Mouse (Mus musculus) frontal cortex, postnatal 10 days (tissue): Measurements from ENCODE around the gene Dtymk.
"Not testable (repeated sequence)": the region's sequence is repeated elsewhere in the genome, so short reads cannot be mapped to it uniquely, and the experiment has no call there.

ENCODE experiments used
- DNase-seq, 2 experiments: peaks; one replicate each; pipeline ENCODE4 v3.0.0; 2022; ENCODE audit warnings: low spot score in 2 of 2, mixed read lengths in 1 of 2

Dtymk gene

DNA sequence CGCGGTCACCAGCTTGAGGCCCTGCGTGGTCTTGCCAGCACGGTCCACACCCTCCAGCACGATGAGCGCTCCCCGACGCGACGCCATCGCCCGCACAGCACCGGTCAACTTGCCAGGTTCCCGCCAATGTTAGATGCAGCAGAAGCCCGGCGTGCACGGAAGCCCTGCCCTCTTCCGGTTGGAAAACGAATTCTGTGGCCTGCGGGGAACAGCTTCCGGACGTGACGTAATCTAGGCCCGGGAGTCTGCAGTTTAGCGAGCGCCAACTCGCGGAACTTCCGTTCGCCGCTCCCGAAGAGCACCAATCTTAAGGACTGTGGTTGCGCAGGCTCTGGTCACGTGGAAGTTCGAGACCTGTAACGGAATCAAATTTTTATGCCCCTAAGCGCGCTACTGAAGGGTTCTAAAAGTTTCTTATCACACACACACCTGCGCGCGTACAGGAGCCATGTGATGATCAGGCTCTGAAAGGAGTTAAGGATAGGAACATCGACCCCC lies at the start of gene Dtymk:
TSS of gene Dtymk (minus strand) at position 194 of the 498 bp plus-strand sequence.
- peak; percentile 88 to 92 for DNase-seq

- not testable (repeated sequence) for DNase-seq
Observed at GRCm38 (mm10) chr1:93845766-93846366, 44.1 kb upstream of the Dtymk start.

- DNase-seq = not testable (repeated sequence)
Observed at GRCm38 (mm10) chr1:93838569-93838968, 36.8 kb upstream of the Dtymk start.

DNA sequence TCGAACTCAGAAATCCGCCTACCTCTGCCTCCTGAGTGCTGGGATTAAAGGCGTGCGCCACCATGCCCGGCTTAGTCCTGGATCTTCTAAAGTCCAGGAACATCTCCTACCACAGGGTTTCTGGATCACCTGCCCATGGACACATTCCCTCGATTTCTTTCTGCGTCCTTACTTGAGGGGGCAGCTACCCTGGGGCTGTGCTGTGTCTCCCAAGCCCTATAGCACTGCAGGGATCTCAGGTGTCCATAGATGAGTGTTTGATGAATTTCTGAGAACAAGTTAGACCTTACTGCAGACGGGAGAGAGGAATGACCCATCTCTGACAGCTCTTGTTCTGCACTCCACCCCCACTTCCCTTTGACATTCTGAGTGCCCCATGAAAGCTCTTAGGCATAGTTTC lies 35.6 kb upstream of the Dtymk start:
- no peak for DNase-seq

- no peak for DNase-seq
Observed at GRCm38 (mm10) chr1:93836532-93836913, 34.8 kb upstream of the Dtymk start.

DNA sequence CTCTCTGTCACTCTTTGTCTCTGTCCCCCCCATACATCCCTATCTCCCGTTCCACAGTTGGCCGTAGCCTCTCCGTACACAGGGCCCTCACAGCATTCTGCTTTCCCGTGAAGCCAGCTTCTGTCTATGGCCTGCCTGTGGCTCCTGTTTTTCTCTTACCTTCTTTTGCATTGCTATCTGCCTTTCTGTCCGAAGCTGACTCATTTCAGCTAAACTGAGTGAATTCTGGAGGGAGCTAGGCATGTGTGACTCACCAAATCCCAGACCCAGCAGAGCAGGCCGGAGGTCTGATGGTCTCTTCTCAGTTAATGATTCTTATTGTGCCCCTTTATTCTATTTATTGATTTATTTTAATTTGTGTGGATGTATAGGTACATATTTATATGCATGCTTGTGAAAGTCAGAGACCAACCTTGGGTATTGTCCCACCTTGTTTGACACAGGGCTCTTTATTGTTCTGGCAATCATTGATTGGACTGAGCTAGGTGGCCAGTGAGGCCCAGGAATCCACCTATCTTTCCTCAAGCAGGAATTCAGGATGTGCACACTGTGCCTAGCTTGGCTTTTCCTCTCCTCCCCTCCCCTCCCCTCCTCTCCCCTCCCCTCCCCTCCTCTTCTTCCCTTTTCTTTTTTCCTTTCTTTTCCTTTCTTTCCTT lies 34.3 kb upstream of the Dtymk start:
- no peak for DNase-seq

- no peak for DNase-seq
Observed at GRCm38 (mm10) chr1:93835211-93835610, 33.5 kb upstream of the Dtymk start.

DNA sequence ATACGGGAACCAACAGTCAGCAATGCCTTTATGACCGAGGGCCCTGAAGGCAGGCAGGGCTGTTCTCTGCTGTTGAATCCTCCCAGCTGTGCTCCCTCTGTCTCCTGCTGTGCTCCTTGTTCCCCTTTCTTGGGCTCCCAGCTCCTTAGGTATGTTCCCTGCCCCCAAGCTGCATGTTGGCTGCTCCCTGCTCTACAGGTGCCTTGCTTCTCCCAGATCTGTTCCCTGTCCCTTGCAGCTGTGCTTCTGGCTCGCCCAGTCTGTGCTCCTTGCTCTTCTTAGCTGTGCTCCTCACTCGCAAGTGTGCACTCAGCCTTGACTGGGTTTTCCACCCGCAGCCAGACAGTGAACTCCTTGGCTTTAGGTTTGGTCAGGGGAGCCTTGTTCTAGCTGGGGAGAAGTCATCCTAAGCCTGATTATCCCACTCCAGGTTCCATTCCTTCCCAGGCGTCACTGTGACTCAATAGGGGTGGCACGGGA lies 33.0 kb upstream of the Dtymk start:
- DNase-seq = no peak

- DNase-seq = not testable (repeated sequence)
Observed at GRCm38 (mm10) chr1:93832754-93833360, 31.1 kb upstream of the Dtymk start.

- DNase-seq = no peak
Observed at GRCm38 (mm10) chr1:93826540-93826835, 24.8 kb upstream of the Dtymk start.

- no peak for DNase-seq
Observed at GRCm38 (mm10) chr1:93825771-93826539, 24.2 kb upstream of the Dtymk start.

DNA sequence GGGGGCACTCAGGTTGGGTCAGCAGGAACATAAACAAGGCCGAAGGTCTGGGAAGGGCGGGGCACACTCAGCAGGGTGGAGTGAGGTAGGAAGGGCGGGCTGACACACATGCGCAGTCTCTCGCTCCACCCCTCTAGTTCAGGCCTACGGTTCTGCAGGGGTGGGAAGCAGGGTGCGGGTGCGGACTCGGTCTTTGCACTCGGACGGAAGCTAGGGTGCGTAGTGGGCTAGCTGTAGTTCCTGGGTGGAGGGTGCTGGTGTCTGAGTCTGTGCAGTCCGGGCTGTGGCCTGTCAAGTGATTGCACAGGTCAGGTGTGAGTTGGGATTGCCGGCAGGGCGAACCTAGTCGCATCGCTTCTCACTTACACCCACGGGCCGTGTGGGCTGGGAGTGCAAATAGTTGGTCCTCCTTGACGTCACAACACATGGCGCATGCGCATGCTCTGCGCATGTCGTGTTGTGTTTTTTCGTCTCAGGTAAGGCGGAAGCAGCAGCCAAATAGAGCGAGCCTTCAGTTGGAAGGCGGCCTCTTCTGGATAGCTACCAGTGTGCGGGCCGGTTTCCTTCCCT lies 23.5 kb upstream of the Dtymk start:
- DNase-seq = peak; percentile 91 to 94

DNA sequence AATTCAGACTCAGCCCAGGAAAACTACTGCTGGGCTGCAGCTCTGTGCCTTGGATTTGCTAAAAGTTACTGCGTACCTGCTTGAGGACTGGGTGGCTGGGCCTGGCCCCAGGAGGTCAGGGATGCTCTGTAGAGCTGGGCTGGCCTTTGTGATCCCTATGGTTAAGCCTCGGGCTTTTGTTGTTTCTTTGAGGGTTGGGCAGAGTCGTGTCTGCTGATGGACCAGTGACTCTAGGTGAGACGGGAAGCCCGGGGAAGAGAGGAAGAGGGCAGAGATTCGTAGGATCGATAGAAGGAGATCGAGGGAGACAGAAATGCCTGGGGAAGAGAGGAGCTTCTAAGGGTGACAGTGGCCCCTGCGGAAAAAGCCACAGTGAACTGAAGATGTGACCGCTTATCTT lies 22.9 kb upstream of the Dtymk start, which contains the start of gene D2hgdh:
TSS of gene D2hgdh (plus strand) at position 301 of the 400 bp plus-strand sequence.
- no peak for DNase-seq

DNA sequence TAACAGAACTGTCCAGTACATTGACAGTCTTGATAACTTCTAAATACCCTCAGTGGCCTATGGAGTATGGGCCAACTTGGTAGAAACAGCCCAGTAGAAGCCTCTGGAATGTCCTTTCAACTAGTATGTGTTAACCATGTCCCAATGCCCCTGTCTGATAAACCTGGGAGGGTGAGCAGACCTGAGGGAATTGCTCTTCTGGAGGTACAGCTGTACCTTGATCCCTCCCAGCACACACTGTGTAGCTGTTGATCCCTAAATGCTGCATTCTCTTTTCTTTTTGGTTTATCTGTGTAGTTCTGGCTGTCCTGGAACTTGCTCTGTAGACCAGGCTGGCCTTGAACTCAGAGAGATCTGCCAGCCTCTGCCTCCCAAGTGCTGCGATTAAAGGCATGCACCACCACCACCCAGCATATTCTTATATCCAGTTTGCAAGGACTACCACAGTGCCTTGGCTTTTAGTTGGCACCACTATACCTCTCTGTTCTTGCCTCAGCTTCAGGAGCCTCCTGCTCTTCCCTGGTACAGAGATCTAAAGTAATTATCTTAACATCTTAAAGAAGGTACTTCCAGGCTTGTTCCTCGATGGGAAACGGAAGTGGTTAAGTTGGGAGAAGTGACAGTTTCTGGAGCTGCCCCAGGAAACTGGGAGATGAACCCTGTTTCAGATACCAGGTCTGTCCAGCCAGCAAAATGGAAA lies 22.2 kb upstream of the Dtymk start:
- DNase-seq = no peak

DNA sequence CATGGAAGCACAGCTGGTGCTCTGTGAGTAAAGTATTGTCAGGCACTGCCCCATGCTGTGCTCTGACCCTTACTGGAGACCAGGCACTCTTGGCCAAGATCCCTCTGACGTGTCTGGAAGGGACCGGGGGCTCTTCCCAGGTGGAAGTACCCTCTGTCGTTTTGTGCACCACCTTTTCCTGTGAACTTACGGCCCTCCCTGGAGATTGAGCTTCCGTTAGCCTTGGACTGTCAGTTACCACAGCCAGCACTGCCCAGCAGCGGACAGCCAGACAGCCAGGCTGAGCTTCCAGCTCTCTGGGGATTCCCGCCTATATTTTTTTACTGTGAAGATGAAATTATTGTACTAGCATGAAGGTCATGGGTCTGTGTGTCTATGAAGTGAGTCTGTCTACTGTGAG lies 17.0 kb upstream of the Dtymk start:
- no peak for DNase-seq

- DNase-seq = no peak
Observed at GRCm38 (mm10) chr1:93817823-93818532, 16.2 kb upstream of the Dtymk start.

- no peak for DNase-seq
Observed at GRCm38 (mm10) chr1:93811495-93812039, 9.8 kb upstream of the Dtymk start.

- DNase-seq = no peak
Observed at GRCm38 (mm10) chr1:93810011-93810410, 8.3 kb upstream of the Dtymk start.

GRCm38 (mm10) chr1:93808871-93809270 lies 7.1 kb upstream of the Dtymk start:
- no peak for DNase-seq

DNA sequence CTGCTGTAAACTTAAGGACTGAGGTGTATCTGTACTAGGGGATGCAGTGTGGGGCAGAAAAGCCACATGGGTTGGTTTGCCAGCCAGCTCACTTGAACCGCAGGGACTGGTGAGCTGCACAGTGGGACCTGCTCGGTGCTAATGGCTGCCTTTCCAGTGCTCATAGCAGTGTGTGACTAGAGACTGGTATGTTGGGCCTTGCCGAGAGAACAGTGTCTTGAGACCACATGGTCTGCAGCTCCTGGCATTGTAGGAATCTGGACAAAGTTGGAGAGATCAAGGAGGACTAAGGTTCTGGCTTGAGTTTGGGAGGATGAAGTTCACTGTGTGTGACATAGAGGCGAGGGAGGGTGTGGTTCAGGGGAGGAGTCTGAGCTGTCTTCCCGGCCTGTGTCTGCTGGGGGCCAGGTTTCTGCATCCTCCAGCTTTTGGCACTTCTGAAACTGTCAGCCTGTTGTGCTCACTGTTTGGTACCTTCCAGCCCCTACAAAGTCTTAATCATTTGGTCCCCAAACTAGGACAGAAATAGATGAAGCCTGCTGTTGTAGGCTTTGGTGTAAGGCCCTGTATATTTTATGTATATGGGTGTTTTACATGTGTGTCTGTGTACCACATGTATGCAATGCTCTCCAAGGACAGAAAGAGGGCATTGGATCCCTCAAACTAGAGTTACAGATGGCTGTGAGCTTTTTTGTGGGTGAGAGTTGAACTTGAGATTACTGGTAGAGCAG lies 3.7 kb upstream of the Dtymk start:
- no peak for DNase-seq
